Mouse (Mus musculus) CH12.LX (cell line): ENCODE measurements around the gene Klf9.

Experiments
- CTCF ChIP-seq, 2 experiments: IDR thresholded peaks in 1 of 2; conservative IDR thresholded peaks in 1 of 2; 2 replicates each; pipeline ENCODE4 v1.5.1; 2011 to 2012; ENCODE audit warnings: low read depth in 2 of 2, low read length in 2 of 2, improper control_type of control experiment in 1 of 2, inconsistent platforms in 1 of 2, mild to moderate bottlenecking in 1 of 2, moderate library complexity in 1 of 2
- EP300 ChIP-seq: IDR thresholded peaks from 2 replicates; pipeline ENCODE4 v1.6.1; 2011; ENCODE audit warnings: low read length, improper control_type of control experiment
- MAFK ChIP-seq: IDR thresholded peaks from 2 replicates; pipeline ENCODE4 v1.6.1; 2011; ENCODE audit warnings: low read length, improper control_type of control experiment; ENCODE audit not compliant: insufficient replicate concordance
- MAX ChIP-seq: IDR thresholded peaks from 2 replicates; pipeline ENCODE4 v1.6.1; 2011; ENCODE audit warnings: low read length, improper control_type of control experiment
- MAZ ChIP-seq: IDR thresholded peaks from 2 replicates; pipeline ENCODE4 v1.6.1; 2012; ENCODE audit warnings: low read depth, mild to moderate bottlenecking, inconsistent platforms, low read length, improper control_type of control experiment, moderate library complexity
- MYC ChIP-seq: IDR thresholded peaks from 2 replicates; pipeline ENCODE4 v1.6.1; 2011; ENCODE audit warnings: low read depth, mild to moderate bottlenecking, improper control_type of control experiment, low read length
- NELFE ChIP-seq: IDR thresholded peaks from 2 replicates; pipeline ENCODE4 v1.6.1; 2011; ENCODE audit warnings: low read depth, low read length, improper control_type of control experiment
- PAX5 ChIP-seq: IDR thresholded peaks from 2 replicates; pipeline ENCODE4 v1.6.1; 2012; ENCODE audit warnings: low read length, inconsistent platforms, mixed read lengths
- POLR2A ChIP-seq: IDR thresholded peaks from 2 replicates; pipeline ENCODE4 v1.6.1; 2011; ENCODE audit warnings: low read depth, mild to moderate bottlenecking, improper control_type of control experiment, low read length
- POLR2AphosphoS2 ChIP-seq: IDR thresholded peaks from 2 replicates; pipeline ENCODE4 v1.6.1; 2011; ENCODE audit warnings: low read depth, low read length, improper control_type of control experiment
- RCOR1 ChIP-seq: conservative IDR thresholded peaks from 2 replicates; pipeline ENCODE4 v1.6.1; 2012; ENCODE audit warnings: low read depth, mild to moderate bottlenecking, inconsistent platforms, low read length, improper control_type of control experiment
- SMC3 ChIP-seq: IDR thresholded peaks from 2 replicates; pipeline ENCODE4 v1.6.1; 2011; ENCODE audit warnings: low read depth, low read length, improper control_type of control experiment
- ZC3H11A ChIP-seq: IDR thresholded peaks from 2 replicates; pipeline ENCODE4 v1.6.1; 2012; ENCODE audit warnings: low read depth, mild to moderate bottlenecking, inconsistent platforms, low read length, improper control_type of control experiment
- ZKSCAN1 ChIP-seq: IDR thresholded peaks from 2 replicates; pipeline ENCODE4 v1.6.1; 2012; ENCODE audit warnings: low read depth, inconsistent platforms, low read length, improper control_type of control experiment, borderline replicate concordance

- TF ChIP-seq EP300 (no peak), SMC3 (no peak), MAFK (no peak), MYC (no peak), CTCF (conservative IDR thresholded peaks at IDR 0.05 in 1 of 2, IDR thresholded peaks at IDR 0.05 in 1 of 2; ENCODE audit: low read depth in 2 of 2, low read length in 2 of 2) (no peak), NELFE (no peak), POLR2A (no peak), MAX (no peak), PAX5 (no peak), MAZ (no peak), RCOR1 (no peak), ZKSCAN1 (no peak), ZC3H11A (no peak), POLR2AphosphoS2 (no peak)
Measured at GRCm38 (mm10) chr19:23149465-23150410, 8.7 kb downstream of the Klf9 start.
